Mouse (Mus musculus) gonadal fat pad, adult 2 months (tissue): ENCODE measurements around the gene Rps6ka4. TPM values are rescaled to one million over a fixed set of nuclear protein-coding genes. Genes with fewer than 3 reads are reported as not detected.

Experiments
- DNase-seq: peaks from one replicate; pipeline ENCODE4 v3.0.0-alpha.2; 2012; ENCODE audit warnings: low read depth
- polyA plus RNA-seq: library from polyadenylated mRNA; depleted of rRNA; stranded (reverse); fragments of >200 nt; gene quantifications from 2 replicates; pipeline ENCODE4 v1.2.3, GENCODE M21; 2012

Rps6ka4 gene
- polyA plus RNA-seq, 1 experiment: 32.0 TPM

GRCm38 (mm10) chr19:6851497-6851896 is 11.1 kb upstream of the Rps6ka4 start:
- no peak for DNase-seq

- no peak for DNase-seq
Measured at GRCm38 (mm10) chr19:6849506-6850068, 9.2 kb upstream of the Rps6ka4 start.

DNA sequence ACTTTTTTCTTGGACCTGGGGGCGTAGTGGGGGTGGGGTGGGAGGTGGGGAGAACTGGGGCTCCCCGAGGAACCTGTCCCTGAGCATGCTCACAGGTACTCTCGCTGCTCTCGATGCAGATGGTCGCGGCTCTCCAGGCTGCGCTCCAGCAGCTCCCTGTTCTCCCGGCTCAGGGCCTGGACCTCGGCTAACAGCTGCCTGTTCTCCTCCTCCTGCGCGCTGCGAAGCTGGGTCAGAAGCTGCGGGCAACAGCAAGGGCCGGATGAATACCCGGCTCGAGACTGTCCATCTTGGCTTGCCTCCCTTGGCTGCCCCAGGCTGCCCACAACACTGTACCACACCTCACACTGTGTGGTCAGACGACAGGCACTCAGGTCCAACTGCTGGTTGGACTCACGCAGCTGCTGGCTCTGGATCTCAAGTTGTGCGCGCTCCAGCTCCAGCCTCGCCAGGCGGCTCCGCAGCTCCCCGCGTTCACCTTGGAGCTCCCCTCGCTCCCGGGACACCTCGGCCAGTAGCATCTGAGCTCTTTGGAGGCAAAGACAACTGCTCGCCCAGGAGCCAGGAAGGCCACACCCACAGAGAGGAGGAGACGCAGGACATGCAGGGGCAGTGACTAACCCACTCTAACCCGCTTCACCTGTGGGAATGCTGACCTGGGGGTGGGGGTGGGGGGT is 7.5 kb upstream of the Rps6ka4 start:
- DNase-seq: no peak

- DNase-seq: no peak
Measured at GRCm38 (mm10) chr19:6846050-6846449, 5.6 kb upstream of the Rps6ka4 start.

DNA sequence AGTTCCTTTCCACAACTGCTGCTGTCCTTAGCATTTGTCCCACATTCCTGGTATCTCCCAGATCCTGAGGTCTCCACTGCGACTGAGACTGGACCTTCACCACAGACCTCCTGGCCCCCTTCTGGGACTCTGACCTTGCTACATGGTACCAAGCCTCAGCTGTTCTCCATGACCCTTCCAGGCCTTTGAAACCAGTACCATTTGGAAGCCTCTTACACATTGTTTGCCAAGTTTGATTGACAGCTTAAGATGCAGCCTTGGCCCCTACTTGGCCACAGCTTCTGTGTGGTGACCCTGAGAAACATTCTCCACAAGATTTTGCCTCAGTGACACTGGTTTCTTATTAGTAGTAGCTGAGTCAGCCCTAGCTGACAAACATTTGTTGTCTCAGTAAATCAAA is 1.9 kb upstream of the Rps6ka4 start:
- DNase-seq: no peak

DNA sequence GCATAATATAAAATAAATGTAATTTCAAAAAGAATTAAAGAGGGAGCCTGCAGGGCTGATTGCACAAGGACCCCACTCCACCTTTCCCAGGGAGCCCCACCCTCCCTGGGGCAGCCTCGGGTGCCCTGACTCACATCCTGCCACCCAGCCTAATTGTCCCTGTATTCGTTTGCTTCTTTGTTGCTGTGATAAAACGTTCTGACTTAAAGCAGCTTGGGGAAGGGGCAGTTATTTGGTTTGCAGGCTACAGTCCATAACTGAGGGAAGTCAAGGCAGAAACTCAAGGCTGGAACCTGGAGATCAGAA is 809 bp upstream of the Rps6ka4 start:
- no peak for DNase-seq

- DNase-seq: no peak
Measured at GRCm38 (mm10) chr19:6839615-6840474, 591 bp downstream of the Rps6ka4 start.

DNA sequence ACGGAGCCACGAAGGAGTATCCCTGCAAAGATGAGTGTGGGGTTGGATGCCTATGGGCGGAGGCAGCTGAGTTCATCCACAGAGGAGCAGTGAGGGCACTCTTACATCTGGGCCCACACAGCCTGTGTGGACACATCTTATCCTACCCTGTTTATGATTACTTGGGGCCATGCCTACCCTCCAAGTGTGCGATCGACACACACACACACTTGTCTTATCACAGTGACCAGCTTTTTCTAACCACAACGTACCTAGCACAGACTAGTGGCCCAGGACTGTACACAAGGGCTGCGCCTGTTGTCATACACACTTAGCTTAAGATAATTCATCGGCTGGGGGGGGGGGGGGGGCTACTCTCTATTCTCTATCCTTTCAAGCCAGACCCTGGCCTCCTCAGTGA is 8.1 kb downstream of the Rps6ka4 start:
- DNase-seq: no peak

DNA sequence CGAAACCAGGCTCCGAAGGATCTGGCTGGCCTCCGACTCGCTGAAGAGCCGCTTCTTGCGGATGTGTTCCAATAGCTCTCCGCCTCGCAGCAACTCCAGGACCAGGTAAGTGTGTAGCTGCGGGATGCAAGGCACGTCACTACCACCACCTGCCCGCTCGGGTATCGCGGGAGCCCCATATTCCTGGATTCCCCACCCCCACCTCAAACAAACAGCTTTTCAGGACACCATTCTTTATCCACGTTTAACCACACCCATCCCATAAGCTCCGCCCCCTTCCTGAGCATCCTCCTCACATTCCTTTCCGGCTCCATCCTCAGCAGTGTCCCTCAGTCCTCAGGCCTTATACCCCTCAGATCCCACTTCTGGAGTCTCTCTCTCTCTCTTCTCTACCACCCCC is 9.1 kb downstream of the Rps6ka4 start:
- DNase-seq: no peak

DNA sequence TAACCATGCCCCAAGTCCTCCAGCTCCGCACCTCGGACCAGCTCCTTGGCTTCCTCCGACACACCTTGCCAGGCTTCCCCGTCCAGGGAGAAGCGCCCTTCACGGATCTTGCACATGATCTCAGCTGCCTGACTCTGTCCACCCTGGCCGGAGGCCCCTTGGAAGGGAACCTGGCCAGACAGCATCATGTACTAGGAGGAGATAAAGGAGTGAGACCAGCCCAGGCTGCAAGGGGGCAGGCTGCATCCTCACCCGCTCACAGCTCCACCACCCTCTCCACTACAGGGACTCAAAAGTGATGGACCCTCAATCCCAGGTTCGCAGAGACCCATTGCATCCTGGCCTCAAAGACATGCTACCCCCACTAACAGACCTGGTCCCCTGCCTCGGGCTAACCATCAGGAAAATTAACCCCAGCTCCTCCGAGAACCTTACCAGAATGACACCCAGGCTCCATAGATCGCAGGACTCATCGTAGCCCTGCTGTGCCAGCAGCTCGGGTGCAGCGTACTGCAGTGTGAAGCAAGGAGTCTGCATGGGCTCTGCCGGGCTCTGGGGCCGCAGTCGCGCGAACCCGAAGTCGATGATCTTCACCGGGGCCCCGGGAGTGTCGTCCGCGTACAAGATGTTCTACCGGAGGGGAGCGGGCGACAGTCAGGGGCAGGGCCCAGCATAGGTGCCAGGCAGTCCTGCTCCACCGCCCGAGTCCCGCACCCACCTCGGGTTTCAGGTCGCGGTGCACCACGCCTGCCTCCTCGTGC is 9.7 kb downstream of the Rps6ka4 start:
- no peak for DNase-seq

DNA sequence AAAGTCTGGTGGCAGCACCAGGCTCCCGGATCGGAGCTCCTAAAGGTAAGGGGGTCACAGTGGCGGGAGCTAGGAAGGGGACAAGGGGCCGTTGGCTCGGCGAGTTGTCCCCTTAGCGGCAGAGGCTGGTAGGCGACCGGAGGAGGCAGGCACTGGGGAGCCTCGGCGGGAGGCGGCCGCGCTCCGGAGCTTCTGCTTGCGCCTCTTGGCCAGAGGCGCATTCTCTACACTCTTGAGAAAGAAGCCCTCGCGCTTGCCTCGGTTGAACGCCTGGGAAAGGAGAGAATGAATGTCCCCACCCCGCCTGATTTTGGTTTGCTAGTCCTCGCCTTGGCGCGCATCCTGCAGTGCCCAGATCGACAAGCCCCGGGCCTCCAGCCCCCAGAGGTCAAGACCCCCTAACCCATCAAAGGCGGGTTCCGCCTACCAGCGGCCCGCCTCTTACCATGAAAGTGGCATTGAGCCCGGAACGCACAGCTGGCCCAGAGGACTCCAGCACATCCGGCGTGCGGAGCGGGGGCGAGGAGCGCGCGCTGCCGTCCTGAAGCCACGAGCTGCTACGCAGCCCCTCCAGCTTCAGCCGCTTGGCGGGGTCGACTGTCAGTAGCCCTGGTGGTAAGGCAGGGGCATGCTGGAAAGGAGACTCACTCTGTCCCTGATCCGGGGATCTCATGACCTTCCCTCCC is 10.4 kb downstream of the Rps6ka4 start:
- DNase-seq: no peak

GRCm38 (mm10) chr19:6829069-6829468 is 11.4 kb downstream of the Rps6ka4 start:
- no peak for DNase-seq

- no peak for DNase-seq
Measured at GRCm38 (mm10) chr19:6826601-6827000, 13.8 kb downstream of the Rps6ka4 start.

DNA sequence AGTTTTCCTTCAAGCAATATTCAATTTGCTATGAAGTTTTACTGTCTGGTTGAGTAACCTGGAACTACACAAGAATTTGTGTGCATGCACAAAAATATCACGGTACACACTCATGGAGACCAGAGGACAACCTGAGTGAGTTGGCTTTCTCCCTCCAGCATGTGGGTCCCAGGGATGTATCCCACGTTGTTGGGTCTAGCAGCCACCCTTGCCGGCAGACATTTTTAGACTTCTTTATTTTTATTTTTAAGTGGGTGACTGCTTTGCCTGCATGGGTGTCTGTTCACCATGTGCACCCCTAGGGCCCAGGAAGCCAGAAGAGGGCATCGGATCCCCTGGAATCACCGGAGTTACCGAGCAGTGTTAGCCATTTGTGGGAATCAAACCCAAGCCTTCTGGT is 15.1 kb downstream of the Rps6ka4 start:
- DNase-seq: no peak

- DNase-seq: no peak
Measured at GRCm38 (mm10) chr19:6820538-6821195, 19.8 kb downstream of the Rps6ka4 start.

GRCm38 (mm10) chr19:6819143-6819827 is 21.2 kb downstream of the Rps6ka4 start:
- DNase-seq: peak; percentile 28

DNA sequence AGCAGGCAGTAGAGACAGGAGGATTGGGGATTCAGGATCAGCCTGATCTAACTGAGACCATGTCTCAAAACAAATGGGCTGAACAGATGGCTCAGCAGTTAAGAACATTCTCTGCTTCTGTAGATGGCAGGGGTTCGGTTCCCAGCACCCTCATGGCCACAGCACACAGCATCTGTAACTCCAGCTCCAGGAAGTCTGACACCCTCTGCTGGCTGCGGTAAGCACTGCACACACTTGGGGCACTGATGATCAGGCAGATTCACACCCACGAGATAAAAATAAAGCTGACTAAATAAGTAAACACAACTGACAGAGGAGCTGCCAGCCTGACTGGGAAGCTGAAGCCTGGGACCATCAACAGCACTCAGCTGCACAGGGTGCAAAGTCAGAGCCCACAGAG is 25.5 kb downstream of the Rps6ka4 start:
- DNase-seq: no peak

- DNase-seq: no peak
Measured at GRCm38 (mm10) chr19:6814366-6814765, 26.1 kb downstream of the Rps6ka4 start.
